Mouse (Mus musculus) monocyte, adult 5-6 weeks (primary cell): ENCODE measurements around the gene Caap1. TPM values are rescaled to one million over a fixed set of nuclear protein-coding genes. Genes with fewer than 3 reads are reported as not detected.

Source experiments
- ATAC-seq: fragments of 153-309, 156-312 bp; replicated peaks from 2 replicates; pipeline ENCODE4 v1.8.0; 2017; ENCODE audit warnings: mild to moderate bottlenecking; ENCODE audit not compliant: low TSS enrichment, insufficient number of reproducible peaks, severe bottlenecking, poor library complexity, low FRiP score
- total RNA-seq: library from RNA; stranded (forward); fragments of 200-1000, 200-491, 200-594 nt; gene quantifications from 3 replicates; pipeline ENCODE4 v1.2.3, GENCODE M21; 2017

Gene Caap1
- total RNA-seq, 1 experiment from 2014 or later: 23.0 TPM

DNA sequence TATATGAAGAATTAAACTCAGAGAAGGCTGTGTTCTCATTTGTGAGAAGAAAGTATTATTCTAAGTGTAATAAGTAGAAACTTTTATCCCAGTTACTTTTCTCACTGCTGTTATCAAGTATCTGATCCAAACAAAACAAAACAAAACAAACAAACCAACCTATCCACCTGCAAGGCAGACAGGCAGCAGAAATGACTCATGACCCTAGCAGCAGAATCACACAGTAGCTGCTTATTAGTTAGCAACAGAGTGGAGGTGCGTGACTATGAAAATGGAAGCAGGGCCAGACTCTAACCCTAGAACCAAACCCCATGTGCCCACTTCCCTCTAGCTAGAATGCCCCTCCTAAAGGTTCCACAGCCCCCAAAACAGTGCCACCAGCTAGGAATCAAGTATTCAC lies 27.1 kb downstream of the Caap1 start:
- ATAC-seq: no peak

DNA sequence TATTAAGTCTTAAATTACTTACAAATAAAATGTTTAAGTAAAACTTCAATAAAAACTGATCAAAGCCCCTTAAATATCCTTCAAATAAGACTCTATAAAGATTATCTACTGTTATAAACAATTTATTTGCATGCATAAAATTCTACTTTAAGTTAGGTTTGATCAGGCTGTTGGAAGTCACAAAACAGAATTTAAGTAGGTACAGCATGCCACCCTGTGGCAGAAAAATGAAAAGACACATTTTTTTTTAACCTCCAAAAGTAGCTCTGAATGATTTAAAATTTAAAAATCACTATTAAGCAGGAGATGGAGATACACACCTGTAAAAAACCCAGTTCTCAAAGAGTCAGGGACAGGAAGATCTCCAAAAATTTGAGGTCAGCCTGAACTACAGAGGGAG lies 33.3 kb downstream of the Caap1 start:
- no peak for ATAC-seq

DNA sequence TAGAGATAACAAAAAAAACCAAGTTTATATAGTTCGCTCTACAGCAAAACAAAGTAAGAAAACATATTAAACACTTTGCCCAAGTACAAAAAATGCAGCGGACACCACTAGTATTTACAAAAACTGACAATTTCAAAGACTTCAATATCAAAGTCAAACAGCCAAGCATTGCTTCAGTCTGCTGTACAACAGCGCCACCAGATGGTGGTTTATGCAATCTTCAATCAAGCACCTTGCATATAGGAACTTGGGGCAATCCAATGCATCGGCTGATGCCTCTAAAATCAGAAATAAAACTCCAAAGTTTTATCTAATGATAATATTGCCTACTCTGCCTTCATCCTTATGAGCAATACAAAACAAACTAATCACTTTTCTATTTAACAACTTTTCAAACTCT lies 39.0 kb downstream of the Caap1 start:
- ATAC-seq: no peak

DNA sequence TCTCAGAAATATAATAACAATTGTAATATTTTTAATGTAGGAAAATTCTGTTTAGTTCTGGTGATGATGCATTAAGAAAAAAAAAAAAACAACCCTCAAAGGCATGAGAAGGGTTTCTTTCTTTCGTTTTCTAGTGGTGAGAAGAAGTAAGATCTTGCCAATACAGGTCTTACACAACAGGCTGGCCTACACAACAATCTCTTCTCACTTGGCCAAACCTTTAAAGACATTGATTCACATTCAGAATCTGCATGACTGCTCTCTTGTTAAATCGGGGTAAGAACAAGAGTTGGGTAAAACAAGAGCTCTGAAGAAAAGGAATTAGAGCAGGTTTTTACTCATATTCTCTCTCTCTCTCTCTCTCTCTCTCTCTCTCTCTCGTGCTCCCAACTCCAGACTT lies 41.2 kb downstream of the Caap1 start:
- ATAC-seq: no peak

DNA sequence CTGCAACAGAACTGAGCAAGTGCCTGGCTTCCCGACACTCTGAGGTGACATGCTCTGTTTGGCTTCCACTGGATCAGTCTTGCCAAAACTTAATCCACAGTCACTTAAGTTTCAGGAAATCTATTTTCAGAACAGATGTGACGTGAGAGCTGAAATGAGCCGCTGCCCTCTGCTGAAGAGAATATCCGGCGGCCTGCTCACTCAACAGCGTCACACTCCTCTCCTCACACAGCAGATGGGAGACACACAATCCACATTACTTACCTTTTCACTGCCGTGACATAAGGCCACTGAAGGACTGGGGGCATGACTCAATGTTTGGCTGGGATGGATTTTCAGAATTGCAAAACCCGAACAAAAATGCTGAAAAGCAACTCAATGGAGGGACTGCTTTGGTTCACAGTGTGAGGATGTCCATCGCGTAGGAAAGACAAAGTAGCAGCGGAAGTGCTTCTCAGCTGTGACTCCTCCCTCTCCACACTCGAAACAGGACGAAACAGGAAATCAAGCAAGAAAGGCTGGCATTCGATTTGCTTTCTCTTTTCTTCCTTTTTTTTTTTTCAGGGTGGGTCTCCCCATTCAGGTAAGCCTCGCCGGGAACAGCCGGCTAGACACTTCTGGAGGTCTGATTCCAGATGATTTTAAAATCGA lies 79.7 kb downstream of the Caap1 start:
- no peak for ATAC-seq

DNA sequence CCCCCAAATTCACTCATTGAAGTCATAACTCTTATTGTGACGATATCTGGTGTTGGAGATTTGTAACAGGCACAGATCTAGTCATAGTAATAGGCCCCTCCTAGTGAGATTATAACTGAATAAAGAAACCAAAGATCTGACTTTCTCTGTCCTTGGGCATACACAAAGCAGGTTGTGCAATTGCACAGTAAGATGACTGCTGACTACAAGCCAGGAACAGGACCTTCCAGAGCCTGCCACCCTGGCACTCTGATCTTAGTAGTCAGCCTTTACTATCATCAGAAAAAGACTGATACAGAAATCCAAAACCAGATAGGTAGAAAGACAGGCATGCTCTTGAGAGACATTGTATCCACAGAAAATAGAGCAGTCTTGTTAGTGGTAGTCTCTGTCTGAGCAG lies 83.3 kb downstream of the Caap1 start:
- ATAC-seq: no peak

DNA sequence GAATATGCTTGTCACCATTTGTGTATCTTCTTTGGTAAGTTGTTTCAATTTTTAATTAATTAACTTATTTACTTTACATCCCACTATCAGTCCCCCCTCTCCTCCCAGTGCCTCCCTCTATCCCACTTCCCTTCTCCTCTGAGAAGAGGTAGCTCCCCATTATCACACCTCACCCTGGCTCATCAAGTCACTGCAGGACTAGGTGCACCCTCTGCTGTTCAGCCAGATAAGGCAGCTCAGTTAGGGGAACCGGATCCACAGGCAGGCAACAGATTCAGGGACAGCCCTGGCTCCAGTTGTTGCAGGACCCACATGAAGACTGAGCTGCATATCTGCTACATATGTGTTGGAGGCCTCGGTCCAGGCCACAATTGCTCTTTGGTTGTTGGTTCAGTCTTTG lies 97.2 kb downstream of the Caap1 start:
- ATAC-seq: no peak

DNA sequence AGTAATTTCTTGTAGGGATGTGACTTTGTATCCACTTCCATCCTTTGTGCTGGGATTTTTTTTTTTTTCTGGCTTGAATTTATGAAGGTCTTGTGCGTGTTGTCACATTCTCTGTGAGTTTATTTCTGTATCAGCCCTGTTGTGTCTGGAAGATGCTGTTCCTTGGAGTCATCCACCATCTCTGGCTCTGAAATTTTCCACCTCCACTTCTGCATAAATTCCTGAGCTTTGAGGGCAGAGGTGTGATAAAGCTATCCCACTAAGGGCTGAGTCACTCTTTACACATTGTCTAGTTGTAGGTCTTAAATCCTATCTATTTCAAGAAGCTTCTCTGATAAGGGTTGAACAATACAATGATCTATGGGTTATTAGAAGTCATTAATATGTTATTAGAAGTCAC lies 101.7 kb downstream of the Caap1 start:
- ATAC-seq: no peak

Other genes with a start within 250 kb of the Caap1 start
- gene Gm10306, start 250 bp downstream of the Caap1 start, total RNA-seq: not detected in 3 replicates
- gene Plaa, start 46.4 kb upstream of the Caap1 start, total RNA-seq: 81.3 to 114 TPM (median 97.6 TPM) in 3 replicates
- gene Ift74, start 57.7 kb upstream of the Caap1 start, total RNA-seq: 3.7 to 8.4 TPM (median 3.8 TPM) in 3 replicates
- gene Lrrc19, start 93.3 kb upstream of the Caap1 start, total RNA-seq: not detected in 3 replicates
- gene Tek, start 182.5 kb upstream of the Caap1 start, total RNA-seq: not detected in 3 replicates